Mouse (Mus musculus): ENCODE measurements at regions not wholly inside any gene's neighbourhood (a gene's known extent, or its start where the extent isn't known, plus 50 kb on each side); places are given as distances from the start of the nearest gene placed in this dataset.

- POLR2A ChIA-PET, result no interaction called here
- ATAC-seq, result no peak
- DNase-seq (ENCODE audit: low read depth, low spot score), result no peak
- peak; percentile 49 for TF ChIP-seq CTCF (IDR thresholded peaks at IDR 0.05)
- H3K27me3 ChIP-seq, result no peaks in the 10 kb centered on the region
- CTCF ChIA-PET, result no interaction called here
- in situ Hi-C loops (cut with MboI; ENCODE audit: low pct_unique_long_range_greater_than_20kb), result no loop called here
Measured at GRCm38 (mm10) chr17:93874430-93874829, 675.6 kb downstream of the Adcyap1 start.

GRCm38 (mm10) chr17:93905666-93906065 lies 706.8 kb downstream of the Adcyap1 start:
- no peak for ATAC-seq
- ChIA-PET POLR2A (no interaction called here), CTCF (no interaction called here)
- no peak for TF ChIP-seq CTCF (IDR thresholded peaks at IDR 0.05)
- no peaks in the 10 kb centered on the region for H3K27me3 ChIP-seq
- in situ Hi-C loops (cut with MboI; ENCODE audit: low pct_unique_long_range_greater_than_20kb), result no loop called here
- no peak for DNase-seq (ENCODE audit: low read depth, low spot score)

- ATAC-seq (no peak), DNase-seq (ENCODE audit: low read depth, low spot score) (no peak)
- no peak for TF ChIP-seq CTCF (IDR thresholded peaks at IDR 0.05)
- in situ Hi-C loops (cut with MboI; ENCODE audit: low pct_unique_long_range_greater_than_20kb), result no loop called here
- CTCF ChIA-PET, result no interaction called here
- H3K27me3 ChIP-seq, result no peaks in the 10 kb centered on the region
- POLR2A ChIA-PET, result no interaction called here
Measured at GRCm38 (mm10) chr17:93922412-93922811, 723.6 kb downstream of the Adcyap1 start.

- CTCF ChIA-PET, result no interaction called here
- no peak for TF ChIP-seq CTCF (IDR thresholded peaks at IDR 0.05)
- POLR2A ChIA-PET, result no interaction called here
- DNase-seq (ENCODE audit: low read depth, low spot score) (no peak), ATAC-seq (no peak)
- no peaks in the 10 kb centered on the region for H3K27me3 ChIP-seq
- in situ Hi-C loops (cut with MboI; ENCODE audit: low pct_unique_long_range_greater_than_20kb), result no loop called here
Measured at GRCm38 (mm10) chr17:93924223-93925006, 725.6 kb downstream of the Adcyap1 start.

Data from Patski (cell line).